Mouse (Mus musculus) ES-CJ7 (cell line): Measurements from ENCODE around the gene Rims4.

ENCODE experiments used
- DNase-seq: peaks from one replicate; pipeline ENCODE4 v3.0.0; 2011; ENCODE audit warnings: low read depth, low spot score

The Rims4 gene

GRCm38 (mm10) chr2:163869783-163870182 is 48.7 kb downstream of the Rims4 start:
- DNase-seq = no peak

- no peak for DNase-seq
Observed at GRCm38 (mm10) chr2:163866061-163866460, 52.4 kb downstream of the Rims4 start.

DNA sequence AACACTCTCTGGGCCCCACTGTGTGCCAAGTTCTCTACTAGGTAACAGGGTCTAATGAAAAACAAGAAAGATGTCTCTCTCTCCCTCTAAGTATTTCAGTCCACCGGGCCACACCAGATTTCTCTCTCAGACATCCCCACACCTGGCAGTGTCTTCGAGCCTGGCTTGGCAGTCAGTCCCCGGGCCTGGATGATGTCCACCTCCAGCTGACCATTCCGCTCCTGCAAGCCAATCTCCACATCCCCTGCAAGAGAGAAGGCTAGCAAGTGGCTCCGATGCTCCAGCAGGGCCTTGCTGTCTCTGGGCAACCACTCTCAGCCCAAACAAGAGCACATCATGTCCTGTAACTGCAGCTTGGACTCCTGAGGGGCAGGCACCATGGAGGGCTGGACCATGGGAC is 53.2 kb downstream of the Rims4 start:
- no peak for DNase-seq

- DNase-seq = peak; percentile 20
Observed at GRCm38 (mm10) chr2:163858254-163858947, 60.1 kb downstream of the Rims4 start.

- DNase-seq = no peak
Observed at GRCm38 (mm10) chr2:163857233-163857632, 61.2 kb downstream of the Rims4 start.

DNA sequence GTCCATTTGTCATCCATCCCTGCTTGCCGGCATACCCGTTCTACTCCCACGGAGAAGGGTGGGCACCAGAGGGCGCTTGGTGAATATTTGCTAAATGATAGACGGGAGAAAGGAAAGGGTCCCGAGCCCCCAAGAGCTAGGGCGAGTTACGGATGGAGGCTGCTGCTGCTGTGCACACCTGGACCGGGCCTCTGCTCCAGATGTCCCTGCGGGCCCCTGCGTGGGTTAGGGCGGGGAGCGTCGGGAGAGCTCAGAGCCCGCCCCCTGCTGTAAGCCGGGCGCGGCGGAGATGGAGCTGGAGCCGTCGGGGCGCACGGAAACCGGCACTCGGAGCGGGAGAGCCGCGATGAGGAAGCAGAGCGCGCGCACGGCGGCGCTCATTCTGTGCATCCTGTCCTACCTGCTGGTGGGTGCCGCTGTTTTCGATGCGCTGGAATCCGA is 65.0 kb downstream of the Rims4 start, which contains the start of gene Kcnk15:
Gene Kcnk15 (plus strand): TSS at position 191 of the 441 bp plus-strand sequence.
- DNase-seq = peak; percentile 44

DNA sequence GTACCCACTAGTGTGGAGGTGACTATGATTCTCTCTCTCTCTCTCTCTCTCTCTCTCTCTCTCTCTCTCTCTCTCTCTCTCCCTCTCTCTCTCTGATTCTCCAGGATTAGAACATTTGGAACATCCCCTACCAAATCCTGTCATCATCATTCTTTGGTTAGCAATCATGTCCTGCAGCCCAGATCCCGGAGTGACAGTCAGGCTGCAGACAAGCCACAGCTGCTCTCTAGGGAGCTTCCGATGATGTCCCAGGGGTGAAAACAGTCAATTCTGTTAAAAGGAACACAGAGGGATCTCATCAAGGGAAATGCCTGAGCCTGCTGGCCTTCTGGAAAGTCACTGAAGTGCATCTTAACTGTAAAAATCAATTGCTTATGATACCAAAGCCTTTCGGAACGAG is 76.4 kb downstream of the Rims4 start:
- no peak for DNase-seq

- no peak for DNase-seq
Observed at GRCm38 (mm10) chr2:163839519-163839918, 79.0 kb downstream of the Rims4 start.

- DNase-seq = peak; percentile 76
Observed at GRCm38 (mm10) chr2:163838043-163838442, 80.4 kb downstream of the Rims4 start.

DNA sequence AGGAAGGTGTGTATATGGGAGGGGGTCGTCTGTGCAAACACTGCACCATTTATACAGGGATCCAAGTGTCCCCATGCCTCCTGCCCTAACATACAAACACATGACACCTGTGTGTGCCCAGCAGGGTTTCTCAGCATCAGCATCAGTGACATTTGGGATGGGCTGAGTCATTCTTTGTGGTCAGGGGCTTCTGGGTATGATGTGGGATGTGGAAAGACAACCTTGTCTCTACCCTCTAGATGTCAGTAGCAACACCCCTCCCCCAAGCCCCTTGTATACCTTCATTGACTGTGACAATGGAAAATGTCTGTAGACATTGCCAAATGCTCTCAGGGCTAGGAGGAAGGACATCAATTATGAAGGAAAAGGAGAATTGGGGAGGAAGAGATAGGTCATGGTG is 87.3 kb downstream of the Rims4 start:
- no peak for DNase-seq

GRCm38 (mm10) chr2:163826494-163826893 is 92.0 kb downstream of the Rims4 start:
- DNase-seq = no peak

DNA sequence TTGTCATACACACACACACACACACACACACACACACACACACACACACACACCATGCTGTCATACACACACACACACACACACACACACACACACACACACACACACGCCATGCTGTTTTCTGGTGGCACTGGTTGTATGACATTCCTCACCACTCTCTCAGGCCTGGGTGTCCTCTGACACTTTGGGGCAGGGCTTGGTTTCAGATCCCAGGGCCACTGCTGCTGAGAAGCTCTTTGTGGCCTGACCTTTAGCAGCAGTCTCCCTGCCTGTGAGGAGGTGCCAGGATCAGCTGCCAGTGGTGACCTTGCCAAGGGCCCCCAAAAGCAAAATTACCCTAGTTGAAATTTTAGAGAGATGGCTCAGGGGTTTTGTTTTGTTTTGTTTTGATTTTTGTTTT is 92.6 kb downstream of the Rims4 start:
- no peak for DNase-seq

GRCm38 (mm10) chr2:163823771-163824170 is 94.7 kb downstream of the Rims4 start:
- peak; percentile 27 for DNase-seq

DNA sequence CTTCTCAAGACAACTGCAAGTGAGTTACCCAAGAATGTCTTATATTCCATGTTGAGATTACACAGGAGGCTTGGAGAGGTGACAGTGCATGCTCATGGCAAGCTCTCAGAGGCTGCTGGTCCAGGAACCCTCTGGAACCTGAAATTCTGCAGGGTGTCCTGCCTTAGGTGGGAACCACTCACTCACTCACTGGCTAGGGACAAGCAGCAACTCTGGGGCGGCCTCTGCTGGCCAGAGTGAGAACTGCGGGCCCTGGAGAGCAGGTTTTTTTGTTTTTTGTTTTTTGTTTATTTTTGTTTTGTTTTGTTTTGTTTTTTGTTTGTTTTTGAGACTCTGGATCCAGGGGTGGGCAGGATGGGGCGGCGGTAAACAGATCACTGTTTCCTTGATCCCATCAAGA is 95.2 kb downstream of the Rims4 start:
- DNase-seq = peak; percentile 35

GRCm38 (mm10) chr2:163820607-163821006 is 97.9 kb downstream of the Rims4 start, which contains the start of gene Ccn5:
TSS of gene Ccn5 (plus strand) at chr2:163820861.
- DNase-seq = no peak

GRCm38 (mm10) chr2:163814739-163815465 is 103.6 kb downstream of the Rims4 start:
- DNase-seq = no peak

- DNase-seq = no peak
Observed at GRCm38 (mm10) chr2:163813077-163813476, 105.4 kb downstream of the Rims4 start.
